Mouse (Mus musculus) fibroblast of lung, adult 2 months (primary cell): ENCODE results near the gene Cyp4f14.

Source experiments
- DNase-seq: peaks from one replicate; pipeline ENCODE4 v3.0.0-alpha.2; 2011; ENCODE audit warnings: low read depth

The Cyp4f14 gene

GRCm38 (mm10) chr17:32917131-32917530 lies at the start of gene Cyp4f14:
Cyp4f14 (minus strand) TSS chr17:32917342.
- DNase-seq: peak; percentile 10

GRCm38 (mm10) chr17:32965623-32966290 lies 48.6 kb upstream of the Cyp4f14 start, which contains the start of gene Zfp472:
Zfp472 (plus strand) TSS chr17:32965814.
- DNase-seq: peak; percentile 89

- no peak for DNase-seq
Observed at GRCm38 (mm10) chr17:32965253-32965622, 48.1 kb upstream of the Cyp4f14 start.

GRCm38 (mm10) chr17:32951441-32951840 lies 34.3 kb upstream of the Cyp4f14 start:
- DNase-seq: no peak

- no peak for DNase-seq
Observed at GRCm38 (mm10) chr17:32951006-32951405, 33.9 kb upstream of the Cyp4f14 start.

- DNase-seq: no peak
Observed at GRCm38 (mm10) chr17:32950136-32950535, 33.0 kb upstream of the Cyp4f14 start.

GRCm38 (mm10) chr17:32947215-32947914 lies 30.2 kb upstream of the Cyp4f14 start, which contains the start of gene Cyp4f13:
Cyp4f13 (minus strand) TSS chr17:32947402.
- peak; percentile 83 for DNase-seq

- DNase-seq: no peak
Observed at GRCm38 (mm10) chr17:32946716-32947115, 29.6 kb upstream of the Cyp4f14 start.

GRCm38 (mm10) chr17:32944402-32945035 lies 27.4 kb upstream of the Cyp4f14 start:
- DNase-seq: no peak

GRCm38 (mm10) chr17:32943661-32944060 lies 26.5 kb upstream of the Cyp4f14 start:
- no peak for DNase-seq

GRCm38 (mm10) chr17:32939831-32940230 lies 22.7 kb upstream of the Cyp4f14 start:
- DNase-seq: no peak

- DNase-seq: no peak
Observed at GRCm38 (mm10) chr17:32927803-32928202, 10.7 kb upstream of the Cyp4f14 start.

GRCm38 (mm10) chr17:32924658-32925312 lies 7.6 kb upstream of the Cyp4f14 start:
- no peak for DNase-seq

GRCm38 (mm10) chr17:32923681-32924080 lies 6.5 kb upstream of the Cyp4f14 start:
- no peak for DNase-seq

GRCm38 (mm10) chr17:32919123-32919522 lies 2.0 kb upstream of the Cyp4f14 start:
- no peak for DNase-seq

- no peak for DNase-seq
Observed at GRCm38 (mm10) chr17:32916075-32916474, 1.1 kb downstream of the Cyp4f14 start.

- DNase-seq: no peak
Observed at GRCm38 (mm10) chr17:32906172-32906571, 11.0 kb downstream of the Cyp4f14 start.

GRCm38 (mm10) chr17:32905239-32905638 lies 11.9 kb downstream of the Cyp4f14 start:
- no peak for DNase-seq

GRCm38 (mm10) chr17:32904414-32904813 lies 12.7 kb downstream of the Cyp4f14 start:
- DNase-seq: no peak

- no peak for DNase-seq
Observed at GRCm38 (mm10) chr17:32901751-32902525, 15.2 kb downstream of the Cyp4f14 start.

- no peak for DNase-seq
Observed at GRCm38 (mm10) chr17:32895421-32895820, 21.7 kb downstream of the Cyp4f14 start.

- no peak for DNase-seq
Observed at GRCm38 (mm10) chr17:32893901-32894300, 23.2 kb downstream of the Cyp4f14 start.
